Mouse (Mus musculus) layer of hippocampus, adult 9-10 months (tissue): Measurements from ENCODE around the gene AC131692.1.
A peak's percentile ranks its signal among the peaks of the same experiment; 100 is the strongest.

Source experiments
- DNase-seq: peaks from one replicate; pipeline ENCODE4 v3.0.0; 2022; ENCODE audit warnings: low spot score

AC131692.1 gene

GRCm38 (mm10) chr19:6067724-6068415, 26.3 kb upstream of the AC131692.1 start, which contains the start of gene Tm7sf2:
Tm7sf2 (minus strand) TSS chr19:6068373.
- peak; percentile 63 for DNase-seq

- DNase-seq: no peak
Measured at GRCm38 (mm10) chr19:6068951-6069350, 25.3 kb upstream of the AC131692.1 start.

GRCm38 (mm10) chr19:6069851-6070250, 24.4 kb upstream of the AC131692.1 start:
- DNase-seq: no peak

- no peak for DNase-seq
Measured at GRCm38 (mm10) chr19:6070571-6071250, 23.5 kb upstream of the AC131692.1 start.

- DNase-seq: no peak
Measured at GRCm38 (mm10) chr19:6071261-6071660, 23.0 kb upstream of the AC131692.1 start.

- DNase-seq: no peak
Measured at GRCm38 (mm10) chr19:6073889-6074288, 20.3 kb upstream of the AC131692.1 start.

- peak; percentile 82 for DNase-seq
Measured at GRCm38 (mm10) chr19:6076564-6077393, 17.4 kb upstream of the AC131692.1 start, which contains the start of gene Vps51. Vps51 (minus strand) TSS chr19:6077231.

- DNase-seq: no peak
Measured at GRCm38 (mm10) chr19:6079983-6080480, 14.2 kb upstream of the AC131692.1 start, which contains the start of gene Tmem262. Tmem262 (plus strand) TSS chr19:6080033.

- DNase-seq: no peak
Measured at GRCm38 (mm10) chr19:6082156-6082555, 12.1 kb upstream of the AC131692.1 start, which contains the start of gene Gm28374. Gm28374 (minus strand) TSS chr19:6082256.

GRCm38 (mm10) chr19:6084478-6085248, 9.6 kb upstream of the AC131692.1 start, which contains the start of the genes Zfpl1 and Cdca5:
Zfpl1 (minus strand) TSS chr19:6084956.
Cdca5 (plus strand) TSS chr19:6084983.
- peak; percentile 94 for DNase-seq

- DNase-seq: no peak
Measured at GRCm38 (mm10) chr19:6085417-6085879, 8.8 kb upstream of the AC131692.1 start.

- no peak for DNase-seq
Measured at GRCm38 (mm10) chr19:6088841-6089240, 5.4 kb upstream of the AC131692.1 start.

GRCm38 (mm10) chr19:6097847-6098246, 3.6 kb downstream of the AC131692.1 start:
- no peak for DNase-seq

- no peak for DNase-seq
Measured at GRCm38 (mm10) chr19:6101186-6101585, 7.0 kb downstream of the AC131692.1 start.

GRCm38 (mm10) chr19:6102169-6102853, 8.1 kb downstream of the AC131692.1 start:
- DNase-seq: no peak

GRCm38 (mm10) chr19:6104476-6104875, 10.3 kb downstream of the AC131692.1 start:
- DNase-seq: no peak

GRCm38 (mm10) chr19:6105586-6105985, 11.4 kb downstream of the AC131692.1 start, which contains the start of gene Naaladl1:
Naaladl1 (plus strand) TSS chr19:6105782.
- no peak for DNase-seq

GRCm38 (mm10) chr19:6113116-6113515, 18.9 kb downstream of the AC131692.1 start:
- DNase-seq: no peak

- DNase-seq: no peak
Measured at GRCm38 (mm10) chr19:6116113-6116850, 22.1 kb downstream of the AC131692.1 start.
